Mouse (Mus musculus): ENCODE measurements around the gene Nrxn3.

Nrxn3 gene

GRCm38 (mm10) chr12:89722462-89722861 is 999.8 kb downstream of the Nrxn3 start:
- DNase-seq, result no peak

GRCm38 (mm10) chr12:89724048-89724447 is 1001.4 kb downstream of the Nrxn3 start:
- DNase-seq, result no peak

- no peak for DNase-seq
Observed at GRCm38 (mm10) chr12:89742326-89742725, 1019.6 kb downstream of the Nrxn3 start.

- DNase-seq, result no peak
Observed at GRCm38 (mm10) chr12:89742796-89743195, 1020.1 kb downstream of the Nrxn3 start.

GRCm38 (mm10) chr12:89764191-89765082 is 1041.8 kb downstream of the Nrxn3 start:
- peak; percentile 34 for DNase-seq

- no peak for DNase-seq
Observed at GRCm38 (mm10) chr12:89765179-89765578, 1042.5 kb downstream of the Nrxn3 start.

GRCm38 (mm10) chr12:89788794-89789193 is 1066.1 kb downstream of the Nrxn3 start:
- no peak for DNase-seq

GRCm38 (mm10) chr12:89789981-89790380 is 1067.3 kb downstream of the Nrxn3 start:
- DNase-seq, result no peak

GRCm38 (mm10) chr12:89791829-89792228 is 1069.2 kb downstream of the Nrxn3 start:
- DNase-seq, result no peak

GRCm38 (mm10) chr12:89794741-89795140 is 1072.1 kb downstream of the Nrxn3 start:
- no peak for DNase-seq

- peak; percentile 53 for DNase-seq
Observed at GRCm38 (mm10) chr12:89808217-89808616, 1085.5 kb downstream of the Nrxn3 start.

- DNase-seq, result no peak
Observed at GRCm38 (mm10) chr12:89810146-89810545, 1087.5 kb downstream of the Nrxn3 start.

- peak; percentile 92 for DNase-seq
Observed at GRCm38 (mm10) chr12:89811815-89812549, 1089.3 kb downstream of the Nrxn3 start.

GRCm38 (mm10) chr12:89812550-89813207 is 1090.0 kb downstream of the Nrxn3 start:
- DNase-seq, result no peak

GRCm38 (mm10) chr12:89813294-89813693 is 1090.6 kb downstream of the Nrxn3 start:
- no peak for DNase-seq

GRCm38 (mm10) chr12:89813718-89814117 is 1091.0 kb downstream of the Nrxn3 start:
- DNase-seq, result no peak

GRCm38 (mm10) chr12:89814536-89814935 is 1091.9 kb downstream of the Nrxn3 start:
- DNase-seq, result peak; percentile 43

GRCm38 (mm10) chr12:89817072-89817773 is 1094.5 kb downstream of the Nrxn3 start:
- no peak for DNase-seq

- no peak for DNase-seq
Observed at GRCm38 (mm10) chr12:89818200-89818599, 1095.5 kb downstream of the Nrxn3 start.

- DNase-seq, result peak; percentile 52
Observed at GRCm38 (mm10) chr12:89822141-89822540, 1099.5 kb downstream of the Nrxn3 start.

- DNase-seq, result no peak
Observed at GRCm38 (mm10) chr12:89829927-89830326, 1107.3 kb downstream of the Nrxn3 start.

- DNase-seq, result no peak
Observed at GRCm38 (mm10) chr12:89830350-89830749, 1107.7 kb downstream of the Nrxn3 start.

- DNase-seq, result no peak
Observed at GRCm38 (mm10) chr12:89831300-89831699, 1108.6 kb downstream of the Nrxn3 start.
